Mouse (Mus musculus) thymus, adult 2 months (tissue): ENCODE results near the gene Disp1. TPM values are rescaled to one million over a fixed set of nuclear protein-coding genes. Genes with fewer than 3 reads are reported as not detected.

Experiments
- DNase-seq: peaks from one replicate; pipeline ENCODE4 v3.0.0; 2021
- H3K27ac ChIP-seq: fragments of 200-500 bp; 2 replicates; pipeline ENCODE4 v1.5.1; 2012; ENCODE audit warnings: low read length, control low read depth; ENCODE audit not compliant: control insufficient read depth, insufficient read depth
- H3K27me3 ChIP-seq: fragments of 200-500 bp; 2 replicates; pipeline ENCODE4 v1.6.1; 2012; ENCODE audit warnings: mild to moderate bottlenecking, low read length, moderate library complexity, mixed read lengths; ENCODE audit not compliant: control insufficient read depth, insufficient read depth
- H3K36me3 ChIP-seq: fragments of 200-500 bp; 2 replicates; pipeline ENCODE4 v1.6.1; 2012; ENCODE audit warnings: mild to moderate bottlenecking, low read length, moderate library complexity; ENCODE audit not compliant: control insufficient read depth, insufficient read depth
- H3K4me1 ChIP-seq: fragments of 200-500 bp; replicated peaks from 2 replicates; pipeline ENCODE4 v1.6.1; 2012; ENCODE audit warnings: low read length; ENCODE audit not compliant: control insufficient read depth, insufficient read depth
- H3K4me3 ChIP-seq: fragments of 200-500 bp; 2 replicates; pipeline ENCODE4 v1.5.1; 2012; ENCODE audit warnings: mild to moderate bottlenecking, low read length, control low read depth, moderate library complexity; ENCODE audit not compliant: control insufficient read depth, insufficient read depth
- CTCF ChIP-seq: fragments of 200-500 bp; IDR thresholded peaks from 2 replicates; pipeline ENCODE4 v1.5.1; 2012; ENCODE audit warnings: mild to moderate bottlenecking, control low read depth, low read length, moderate library complexity, borderline replicate concordance; ENCODE audit not compliant: control insufficient read depth, poor library complexity, insufficient read depth; ENCODE audit errors: extremely low read depth
- POLR2A ChIP-seq: fragments of 200-500 bp; IDR thresholded peaks from 2 replicates; pipeline ENCODE4 v1.6.1; 2012; ENCODE audit warnings: mild to moderate bottlenecking, low read length, control low read depth, moderate library complexity; ENCODE audit not compliant: control insufficient read depth, poor library complexity, insufficient read depth; ENCODE audit errors: extremely low read depth
- WGBS: fragments of 180-500 bp; shearing (Covaris S2); methylation state at CpG from one replicate; pipeline ENCODE4 v1.1.7; 2018; 5-methylcytosine and 5-hydroxymethylcytosine counted together
- polyA plus RNA-seq: library from polyadenylated mRNA; depleted of rRNA; stranded (reverse); fragments of >200 nt; gene quantifications from 2 replicates; pipeline ENCODE4 v1.2.3, GENCODE M21; 2012

Gene Disp1
- polyA plus RNA-seq, 1 experiment: 28.9 TPM

GRCm38 (mm10) chr1:183095454-183096088, 125.8 kb downstream of the Disp1 start:
- no peak for DNase-seq
- H3K27me3 ChIP-seq: no peaks in the 10 kb centered on the region
- TF ChIP-seq POLR2A: no peak
- TF ChIP-seq CTCF: no peak
- peaks cover 8% of the 10 kb centered on the region for H3K4me1 ChIP-seq
- H3K27ac ChIP-seq: no peak overlapping the region
- H3K4me3 ChIP-seq: no peak overlapping the region
- H3K36me3 ChIP-seq: peaks cover 8% of the 10 kb centered on the region; the same call in 1 of the 2 replicates
- WGBS: 94% methylated on average over 8 of the region's 8 CpGs

- Histone ChIP-seq H3K27ac (no peak overlapping the region), H3K4me3 (no peak overlapping the region), H3K4me1 (peaks cover 8% of the 10 kb centered on the region), H3K36me3 (peaks cover 30% of the 10 kb centered on the region), H3K27me3 (no peaks in the 10 kb centered on the region)
- TF ChIP-seq POLR2A (no peak), CTCF (no peak)
- 98% methylated on average over 4 of the region's 4 CpGs for WGBS
- no peak for DNase-seq
These were observed 129.0 kb downstream of the Disp1 start for GRCm38 (mm10) chr1:183092296-183092695.

GRCm38 (mm10) chr1:183091203-183091602, 130.1 kb downstream of the Disp1 start:
- TF ChIP-seq CTCF (no peak), POLR2A (no peak)
- H3K4me1 ChIP-seq: peaks cover 5% of the 10 kb centered on the region
- no peak for DNase-seq
- no peak overlapping the region for H3K27ac ChIP-seq
- WGBS: 97% methylated on average over 7 of the region's 7 CpGs
- H3K27me3 ChIP-seq: no peaks in the 10 kb centered on the region
- H3K4me3 ChIP-seq: no peak overlapping the region
- peaks cover 38% of the 10 kb centered on the region for H3K36me3 ChIP-seq

GRCm38 (mm10) chr1:183088661-183089060, 132.7 kb downstream of the Disp1 start:
- Histone ChIP-seq H3K4me1 (no peaks in the 10 kb centered on the region), H3K27me3 (no peaks in the 10 kb centered on the region), H3K4me3 (no peak overlapping the region), H3K27ac (no peak overlapping the region), H3K36me3 (peaks cover 29% of the 10 kb centered on the region)
- 97% methylated on average over 23 of the region's 23 CpGs for WGBS
- TF ChIP-seq CTCF (no peak), POLR2A (no peak)
- no peak for DNase-seq

- 98% methylated on average over 14 of the region's 14 CpGs for WGBS
- H3K27ac ChIP-seq: no peak overlapping the region
- TF ChIP-seq POLR2A (no peak), CTCF (no peak)
- no peak for DNase-seq
- H3K36me3 ChIP-seq: peaks cover 29% of the 10 kb centered on the region
- no peaks in the 10 kb centered on the region for H3K27me3 ChIP-seq
- H3K4me3 ChIP-seq: no peak overlapping the region
- peaks cover under 1% of the 10 kb centered on the region; the same call in 1 of the 2 replicates for H3K4me1 ChIP-seq
These were observed 134.5 kb downstream of the Disp1 start for GRCm38 (mm10) chr1:183086843-183087242.

GRCm38 (mm10) chr1:183084085-183085050, 137.0 kb downstream of the Disp1 start:
- DNase-seq: no peak
- H3K27me3 ChIP-seq: no peaks in the 10 kb centered on the region
- H3K27ac ChIP-seq: no peak overlapping the region
- H3K36me3 ChIP-seq: peaks cover 28% of the 10 kb centered on the region
- TF ChIP-seq CTCF (no peak), POLR2A (no peak)
- WGBS: 86% methylated on average over 8 of the region's 8 CpGs
- peaks cover 19% of the 10 kb centered on the region for H3K4me1 ChIP-seq
- H3K4me3 ChIP-seq: no peak overlapping the region
